Mouse (Mus musculus): ENCODE measurements around the gene D10Wsu102e.
A peak's percentile ranks its signal among the peaks of the same experiment; 100 is the strongest.
"Not testable (repeated sequence)": the region's sequence is repeated elsewhere in the genome, so short reads cannot be mapped to it uniquely, and the experiment has no call there.

Gene D10Wsu102e

GRCm38 (mm10) chr10:83347494-83347893, 12.5 kb upstream of the D10Wsu102e start:
- no peak for DNase-seq

GRCm38 (mm10) chr10:83350689-83351088, 9.3 kb upstream of the D10Wsu102e start:
- no peak for DNase-seq

- DNase-seq = not testable (repeated sequence)
Observed at GRCm38 (mm10) chr10:83351779-83352178, 8.2 kb upstream of the D10Wsu102e start.

GRCm38 (mm10) chr10:83353680-83354332, 6.2 kb upstream of the D10Wsu102e start:
- DNase-seq = peak in 1 of 2 experiments; percentile 13

GRCm38 (mm10) chr10:83354333-83354719, 5.7 kb upstream of the D10Wsu102e start:
- peak; percentile 34 to 54 for DNase-seq

GRCm38 (mm10) chr10:83356416-83356815, 3.6 kb upstream of the D10Wsu102e start:
- DNase-seq = no peak

- no peak for DNase-seq
Observed at GRCm38 (mm10) chr10:83359451-83359850, 570 bp upstream of the D10Wsu102e start.

GRCm38 (mm10) chr10:83360356-83360755, 335 bp downstream of the D10Wsu102e start:
- peak in 1 of 2 experiments; percentile 62 for DNase-seq

GRCm38 (mm10) chr10:83361643-83362382, 1.8 kb downstream of the D10Wsu102e start:
- peak; percentile 45 to 53 for DNase-seq

GRCm38 (mm10) chr10:83363451-83363850, 3.4 kb downstream of the D10Wsu102e start:
- DNase-seq = no peak

GRCm38 (mm10) chr10:83368918-83369317, 8.9 kb downstream of the D10Wsu102e start:
- DNase-seq = no peak

GRCm38 (mm10) chr10:83374045-83374656, 14.1 kb downstream of the D10Wsu102e start:
- DNase-seq = no peak

- DNase-seq = not testable (repeated sequence)
Observed at GRCm38 (mm10) chr10:83375458-83375857, 15.4 kb downstream of the D10Wsu102e start.

- peak; percentile 31 to 37 for DNase-seq
Observed at GRCm38 (mm10) chr10:83376911-83377682, 17.1 kb downstream of the D10Wsu102e start.

- peak; percentile 26 to 46 for DNase-seq
Observed at GRCm38 (mm10) chr10:83378083-83378833, 18.2 kb downstream of the D10Wsu102e start.

- DNase-seq = no peak
Observed at GRCm38 (mm10) chr10:83380501-83380900, 20.5 kb downstream of the D10Wsu102e start.

GRCm38 (mm10) chr10:83382528-83382927, 22.5 kb downstream of the D10Wsu102e start:
- no peak for DNase-seq

GRCm38 (mm10) chr10:83382988-83383387, 23.0 kb downstream of the D10Wsu102e start:
- DNase-seq = no peak

GRCm38 (mm10) chr10:83383863-83384262, 23.8 kb downstream of the D10Wsu102e start:
- no peak for DNase-seq

- no peak for DNase-seq
Observed at GRCm38 (mm10) chr10:83384456-83385215, 24.6 kb downstream of the D10Wsu102e start.

GRCm38 (mm10) chr10:83385330-83385910, 25.4 kb downstream of the D10Wsu102e start:
- DNase-seq = no peak
